Mouse (Mus musculus) MEL (cell line): Measurements from ENCODE around the gene Psrc1. TPM values are rescaled to one million over a fixed set of nuclear protein-coding genes. Genes with fewer than 3 reads are reported as not detected.

Experiments used
- DNase-seq: peaks from one replicate; pipeline ENCODE4 v3.0.0; 2011; ENCODE audit warnings: low read depth, low spot score
- H3K27ac ChIP-seq: 2 replicates; pipeline ENCODE4 v1.5.1; 2012; ENCODE audit warnings: low read depth, mild to moderate bottlenecking, control low read depth, low read length, moderate library complexity; ENCODE audit not compliant: control insufficient read depth
- H3K27me3 ChIP-seq, 2 experiments: fragments of 150-350 bp in 1 of 2; sonication (generic) in 1 of 2; 2 replicates each; pipeline ENCODE4 v1.6.1; 2012; ENCODE audit warnings: low read length in 2 of 2, mild to moderate bottlenecking in 2 of 2, improper control_type of control experiment in 1 of 2, moderate library complexity in 1 of 2; ENCODE audit not compliant: insufficient read depth in 2 of 2, control insufficient read depth in 1 of 2
- H3K36me3 ChIP-seq, 2 experiments: 2 replicates each; pipeline ENCODE4 v1.6.1; 2012 to 2014; ENCODE audit warnings: low read length in 2 of 2, improper control_type of control experiment in 1 of 2, inconsistent platforms in 1 of 2, mild to moderate bottlenecking in 1 of 2; ENCODE audit not compliant: insufficient read depth in 2 of 2, control insufficient read depth in 1 of 2
- H3K4me1 ChIP-seq, 2 experiments: fragments of 150-350 bp in 1 of 2; sonication (generic) in 1 of 2; 2 replicates each; pipeline ENCODE4 v1.6.1; 2012; ENCODE audit warnings: low read length in 2 of 2, improper control_type of control experiment in 1 of 2, mild to moderate bottlenecking in 1 of 2; ENCODE audit not compliant: insufficient read depth in 2 of 2, control insufficient read depth in 1 of 2
- H3K4me3 ChIP-seq, 2 experiments: fragments of 150-350 bp in 1 of 2; sonication (generic) in 1 of 2; 2 replicates each; pipeline ENCODE4 v1.5.1; 2012; ENCODE audit warnings: low read depth in 2 of 2, low read length in 2 of 2, mild to moderate bottlenecking in 2 of 2, moderate library complexity in 2 of 2, control low read depth in 1 of 2, improper control_type of control experiment in 1 of 2; ENCODE audit not compliant: control insufficient read depth in 1 of 2, insufficient read depth in 1 of 2
- H3K79me2 ChIP-seq: 2 replicates; pipeline ENCODE4 v1.6.1; 2012; ENCODE audit warnings: mild to moderate bottlenecking, low read length, moderate library complexity; ENCODE audit not compliant: control insufficient read depth, poor library complexity, insufficient read depth
- H3K9ac ChIP-seq: 2 replicates; pipeline ENCODE4 v1.6.1; 2012; ENCODE audit warnings: low read depth, mild to moderate bottlenecking, control low read depth, low read length, moderate library complexity; ENCODE audit not compliant: control insufficient read depth, poor library complexity, severe bottlenecking
- H3K9me3 ChIP-seq: fragments of 150-350 bp; sonication (generic); replicated peaks from 2 replicates; pipeline ENCODE4 v1.6.1; 2012; ENCODE audit warnings: mild to moderate bottlenecking, low read length, improper control_type of control experiment, moderate library complexity; ENCODE audit not compliant: insufficient read depth
- BHLHE40 ChIP-seq: IDR thresholded peaks from 2 replicates; pipeline ENCODE4 v1.6.1; 2012; ENCODE audit warnings: low read depth, mild to moderate bottlenecking, inconsistent platforms, low read length, improper control_type of control experiment, borderline replicate concordance
- CHD1 ChIP-seq: IDR thresholded peaks from 2 replicates; pipeline ENCODE4 v1.6.1; 2012; ENCODE audit warnings: low read depth, mild to moderate bottlenecking, inconsistent platforms, low read length, improper control_type of control experiment
- CTCF ChIP-seq, 3 experiments: IDR thresholded peaks in 2 of 3; conservative IDR thresholded peaks in 1 of 3; 2 replicates each; pipeline ENCODE4 v1.5.1; 2011 to 2012; ENCODE audit warnings: low read length in 3 of 3, low read depth in 2 of 3, mild to moderate bottlenecking in 2 of 3, improper control_type of control experiment in 1 of 3, inconsistent platforms in 1 of 3, mixed read lengths in 1 of 3, moderate library complexity in 1 of 3; ENCODE audit not compliant: control insufficient read depth in 1 of 3, insufficient read depth in 1 of 3, poor library complexity in 1 of 3, severe bottlenecking in 1 of 3
- E2F4 ChIP-seq: IDR thresholded peaks from 2 replicates; pipeline ENCODE4 v1.6.1; 2011; ENCODE audit warnings: low read depth, low read length, improper control_type of control experiment, borderline replicate concordance
- ELF1 ChIP-seq: IDR thresholded peaks from 2 replicates; pipeline ENCODE4 v1.6.1; 2014; ENCODE audit warnings: low read depth, mild to moderate bottlenecking, inconsistent platforms, low read length, improper control_type of control experiment, moderate library complexity
- EP300 ChIP-seq, 2 experiments: IDR thresholded peaks; 2 replicates each; pipeline ENCODE4 v1.6.1; 2011; ENCODE audit warnings: improper control_type of control experiment in 2 of 2, low read length in 2 of 2, low read depth in 1 of 2, mild to moderate bottlenecking in 1 of 2
- ETS1 ChIP-seq: IDR thresholded peaks from 2 replicates; pipeline ENCODE4 v1.6.1; 2012; ENCODE audit warnings: low read depth, mild to moderate bottlenecking, inconsistent platforms, low read length, improper control_type of control experiment, moderate library complexity
- GABPA ChIP-seq: IDR thresholded peaks from 2 replicates; pipeline ENCODE4 v1.6.1; 2012; ENCODE audit warnings: low read depth, mild to moderate bottlenecking, inconsistent platforms, low read length, improper control_type of control experiment, moderate library complexity
- GATA1 ChIP-seq: IDR thresholded peaks from 2 replicates; pipeline ENCODE4 v1.6.1; 2011; ENCODE audit warnings: low read depth, low read length, improper control_type of control experiment
- HCFC1 ChIP-seq: IDR thresholded peaks from 2 replicates; pipeline ENCODE4 v1.6.1; 2012; ENCODE audit warnings: low read depth, mild to moderate bottlenecking, inconsistent platforms, low read length, improper control_type of control experiment, moderate library complexity
- JUND ChIP-seq: IDR thresholded peaks from 2 replicates; pipeline ENCODE4 v1.6.1; 2011; ENCODE audit warnings: low read depth, mild to moderate bottlenecking, improper control_type of control experiment, low read length
- MAX ChIP-seq: IDR thresholded peaks from 2 replicates; pipeline ENCODE4 v1.6.1; 2011; ENCODE audit warnings: low read length, improper control_type of control experiment
- MAZ ChIP-seq: IDR thresholded peaks from 2 replicates; pipeline ENCODE4 v1.6.1; 2012; ENCODE audit warnings: low read depth, mild to moderate bottlenecking, inconsistent platforms, low read length, improper control_type of control experiment
- MXI1 ChIP-seq: IDR thresholded peaks from 2 replicates; pipeline ENCODE4 v1.6.1; 2011; ENCODE audit warnings: mild to moderate bottlenecking, low read depth, low read length, improper control_type of control experiment
- NELFE ChIP-seq: IDR thresholded peaks from 2 replicates; pipeline ENCODE4 v1.6.1; 2011; ENCODE audit warnings: low read depth, low read length, improper control_type of control experiment
- POLR2A ChIP-seq, 2 experiments: IDR thresholded peaks; 2 replicates each; pipeline ENCODE4 v1.6.1; 2011 to 2012; ENCODE audit warnings: low read length in 2 of 2, mild to moderate bottlenecking in 2 of 2, control low read depth in 1 of 2, improper control_type of control experiment in 1 of 2, low read depth in 1 of 2, moderate library complexity in 1 of 2; ENCODE audit not compliant: control insufficient read depth in 1 of 2, insufficient read depth in 1 of 2, poor library complexity in 1 of 2
- POLR2AphosphoS2 ChIP-seq: IDR thresholded peaks from 2 replicates; pipeline ENCODE4 v1.6.1; 2011; ENCODE audit warnings: low read length, improper control_type of control experiment
- POLR2AphosphoS5 ChIP-seq: IDR thresholded peaks from 2 replicates; pipeline ENCODE4 v1.6.1; 2012; ENCODE audit warnings: low read depth, borderline replicate concordance, mild to moderate bottlenecking, inconsistent platforms, low read length, moderate library complexity, mixed read lengths
- RAD21 ChIP-seq: IDR thresholded peaks from 2 replicates; pipeline ENCODE4 v1.6.1; 2011; ENCODE audit warnings: mild to moderate bottlenecking, low read depth, low read length, improper control_type of control experiment
- RCOR1 ChIP-seq: IDR thresholded peaks from 2 replicates; pipeline ENCODE4 v1.6.1; 2012; ENCODE audit warnings: low read depth, mild to moderate bottlenecking, inconsistent platforms, low read length, improper control_type of control experiment
- SIN3A ChIP-seq: IDR thresholded peaks from 2 replicates; pipeline ENCODE4 v1.6.1; 2012; ENCODE audit warnings: low read length, improper control_type of control experiment, inconsistent platforms
- SMC3 ChIP-seq: IDR thresholded peaks from 2 replicates; pipeline ENCODE4 v1.6.1; 2011; ENCODE audit warnings: low read depth, low read length, improper control_type of control experiment
- TBP ChIP-seq: IDR thresholded peaks from 2 replicates; pipeline ENCODE4 v1.8.0; 2011; ENCODE audit warnings: low read depth, low read length, improper control_type of control experiment
- TCF12 ChIP-seq: IDR thresholded peaks from 2 replicates; pipeline ENCODE4 v1.6.1; 2014; ENCODE audit warnings: low read depth, mild to moderate bottlenecking, inconsistent platforms, low read length, improper control_type of control experiment, moderate library complexity
- USF1 ChIP-seq: IDR thresholded peaks from 2 replicates; pipeline ENCODE4 v1.6.1; 2014; ENCODE audit warnings: low read depth, mild to moderate bottlenecking, inconsistent platforms, low read length, improper control_type of control experiment, moderate library complexity
- ZC3H11A ChIP-seq: IDR thresholded peaks from 2 replicates; pipeline ENCODE4 v1.6.1; 2012; ENCODE audit warnings: low read depth, mild to moderate bottlenecking, inconsistent platforms, low read length, improper control_type of control experiment
- ZNF384 ChIP-seq: IDR thresholded peaks from 2 replicates; pipeline ENCODE4 v1.6.1; 2012; ENCODE audit warnings: low read depth, mild to moderate bottlenecking, inconsistent platforms, low read length, improper control_type of control experiment
- polyA plus RNA-seq, 2 experiments: library from polyadenylated mRNA; stranded (reverse) in 1 of 2; unstranded in 1 of 2; fragments of >175 nt in 1 of 2; fragments of >200 nt in 1 of 2; gene quantifications; 2 replicates each; pipeline versions ENCODE4 v1.2.1 to v1.2.4; 2012; ENCODE audit warnings: low replicate concordance in 2 of 2, low read depth in 1 of 2; ENCODE audit not compliant: insufficient read length in 2 of 2, insufficient read depth in 1 of 2, missing spikeins in 1 of 2
- total RNA-seq: library from RNA; depleted of rRNA; stranded (reverse); fragments of 300-350 nt; gene quantifications from 2 replicates; pipeline ENCODE4 v1.2.3, GENCODE M21; 2012

Psrc1 gene
- total and polyA plus RNA-seq, 3 experiments, result 14.6 to 37.3 TPM; not detected in 1

- H3K27ac ChIP-seq, result no peak overlapping the region
- DNase-seq, result peak; percentile 58
- peaks cover 0 to 27% of the 10 kb centered on the region in 2 experiments; a peak in 2 of 4 replicates for H3K36me3 ChIP-seq
- H3K9me3 ChIP-seq, result no peaks in the 10 kb centered on the region
- H3K4me1 ChIP-seq, result peaks cover 6 to 43% of the 10 kb centered on the region in 2 experiments
- peaks cover 4% of the 10 kb centered on the region; the same call in 1 of the 2 replicates for H3K79me2 ChIP-seq
- TF ChIP-seq GATA1 (no peak), TCF12 (no peak), CTCF (IDR thresholded peaks at IDR 0.05 in 2 of 3, conservative IDR thresholded peaks at IDR 0.05 in 1 of 3; ENCODE audit: control insufficient read depth in 1 of 3, insufficient read depth in 1 of 3, low read depth in 2 of 3, low read length in 3 of 3, poor library complexity in 1 of 3, severe bottlenecking in 1 of 3) (peak; percentile 31 to 90 (median 80); a peak in 5 of 6 replicates), CHD1 (no peak), JUND (no peak), ETS1 (no peak), HCFC1 (0 out of 2 replicates have a peak, but pooled peaks have one; percentile 34), SMC3 (peak; percentile 73), RAD21 (peak; percentile 26), RCOR1 (no peak), NELFE (0 out of 2 replicates have a peak, but pooled peaks have one; percentile 15), SIN3A (peak; percentile 40; the same call in 1 of the 2 replicates)
- no peaks in the 10 kb centered on the region for H3K27me3 ChIP-seq
- no peak overlapping the region for H3K9ac ChIP-seq
- no peak overlapping the region for H3K4me3 ChIP-seq
Observed at GRCm38 (mm10) chr3:108380695-108381094, 2.9 kb upstream of the Psrc1 start.

GRCm38 (mm10) chr3:108381945-108382875, 1.4 kb upstream of the Psrc1 start:
- Histone ChIP-seq H3K36me3 (peaks cover 0 to 27% of the 10 kb centered on the region in 2 experiments; a peak in 2 of 4 replicates), H3K27ac (peak overlapping the region; percentile 78), H3K4me3 (peak overlapping the region; percentile 55 to 91), H3K9ac (peak overlapping the region; percentile 76), H3K79me2 (peaks cover 4% of the 10 kb centered on the region; the same call in 1 of the 2 replicates), H3K4me1 (peaks cover 6 to 43% of the 10 kb centered on the region in 2 experiments), H3K27me3 (no peaks in the 10 kb centered on the region), H3K9me3 (no peaks in the 10 kb centered on the region)
- peak; percentile 65 for DNase-seq
- TF ChIP-seq GATA1 (peak; percentile 70), ETS1 (no peak), TCF12 (peak; percentile 20; the same call in 1 of the 2 replicates), POLR2AphosphoS5 (no peak), MXI1 (peak; percentile 64; the same call in 1 of the 2 replicates), POLR2A (IDR thresholded peaks at IDR 0.05; ENCODE audit: control insufficient read depth in 1 of 2, insufficient read depth in 1 of 2, low read depth in 1 of 2, low read length in 2 of 2, poor library complexity in 1 of 2) (peak in 1 of 2 experiments; percentile 30; a peak in 1 of 4 replicates), TBP (peak; percentile 39), ELF1 (no peak), GABPA (no peak), E2F4 (no peak), CTCF (IDR thresholded peaks at IDR 0.05 in 2 of 3, conservative IDR thresholded peaks at IDR 0.05 in 1 of 3; ENCODE audit: control insufficient read depth in 1 of 3, insufficient read depth in 1 of 3, low read depth in 2 of 3, low read length in 3 of 3, poor library complexity in 1 of 3, severe bottlenecking in 1 of 3) (no peak), POLR2AphosphoS2 (no peak), MAX (no peak), MAZ (no peak), EP300 (IDR thresholded peaks at IDR 0.05; ENCODE audit: low read depth in 1 of 2, low read length in 2 of 2) (peak; percentile 20 to 62), USF1 (peak; percentile 37; the same call in 1 of the 2 replicates), ZC3H11A (no peak), ZNF384 (peak; percentile 30; the same call in 1 of the 2 replicates), CHD1 (no peak; the same call in 1 of the 2 replicates), BHLHE40 (no peak; the same call in 1 of the 2 replicates), NELFE (no peak; the same call in 1 of the 2 replicates)
